Mouse (Mus musculus): ENCODE data around the gene H2-Ob. TPM values are rescaled to one million over a fixed set of nuclear protein-coding genes. Genes with fewer than 3 reads are reported as not detected.
"Not testable (repeated sequence)": the region's sequence is repeated elsewhere in the genome, so short reads cannot be mapped to it uniquely, and the experiment has no call there.

Gene H2-Ob
- polyA plus RNA-seq, 1 experiment from 2014 or later, result 0.33 TPM

DNA sequence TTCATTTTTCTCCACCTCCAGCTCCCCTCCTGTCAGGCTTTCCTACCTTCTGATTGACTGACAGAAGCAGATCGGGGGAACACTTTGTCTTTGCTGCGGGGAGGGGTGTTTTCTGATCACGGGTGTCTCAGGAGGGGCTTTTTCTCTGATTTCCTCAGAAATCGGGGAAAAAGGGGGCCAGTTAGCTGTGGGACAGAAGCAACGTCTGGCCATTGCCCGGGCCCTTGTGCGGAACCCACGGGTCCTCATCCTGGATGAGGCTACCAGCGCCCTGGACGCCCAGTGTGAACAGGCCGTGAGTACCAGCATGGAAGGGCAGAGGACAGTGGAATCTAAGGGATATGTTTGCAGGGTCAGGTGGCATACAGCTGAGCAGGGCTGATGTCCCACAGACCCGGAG is 23.5 kb upstream of the H2-Ob start:
- no peak overlapping the region for H3K4me3 ChIP-seq (ENCODE audit: low read length)
- no peaks in the 10 kb centered on the region for H3K36me3 ChIP-seq (ENCODE audit: control insufficient read depth, insufficient read depth, low read length)
- no peaks in the 10 kb centered on the region; the same call in 1 of the 2 replicates for H3K4me1 ChIP-seq (ENCODE audit: control insufficient read depth, insufficient read depth, low read depth, low read length)
- no peak for ATAC-seq
- no peaks in the 10 kb centered on the region for H3K9me3 ChIP-seq (ENCODE audit: control insufficient read depth, low read length)
- no peak overlapping the region for H3K27ac ChIP-seq (ENCODE audit: low read depth, low read length)
- no peak overlapping the region for H3K9ac ChIP-seq (ENCODE audit: low read depth, low read length)
- WGBS, result 91% methylated on average over 12 of the region's 12 CpGs
- H3K4me2 ChIP-seq (ENCODE audit: low read length), result no peak overlapping the region
- peaks cover 18% of the 10 kb centered on the region for H3K27me3 ChIP-seq (replicated peaks; ENCODE audit: control insufficient read depth, insufficient read depth, low read length)

DNA sequence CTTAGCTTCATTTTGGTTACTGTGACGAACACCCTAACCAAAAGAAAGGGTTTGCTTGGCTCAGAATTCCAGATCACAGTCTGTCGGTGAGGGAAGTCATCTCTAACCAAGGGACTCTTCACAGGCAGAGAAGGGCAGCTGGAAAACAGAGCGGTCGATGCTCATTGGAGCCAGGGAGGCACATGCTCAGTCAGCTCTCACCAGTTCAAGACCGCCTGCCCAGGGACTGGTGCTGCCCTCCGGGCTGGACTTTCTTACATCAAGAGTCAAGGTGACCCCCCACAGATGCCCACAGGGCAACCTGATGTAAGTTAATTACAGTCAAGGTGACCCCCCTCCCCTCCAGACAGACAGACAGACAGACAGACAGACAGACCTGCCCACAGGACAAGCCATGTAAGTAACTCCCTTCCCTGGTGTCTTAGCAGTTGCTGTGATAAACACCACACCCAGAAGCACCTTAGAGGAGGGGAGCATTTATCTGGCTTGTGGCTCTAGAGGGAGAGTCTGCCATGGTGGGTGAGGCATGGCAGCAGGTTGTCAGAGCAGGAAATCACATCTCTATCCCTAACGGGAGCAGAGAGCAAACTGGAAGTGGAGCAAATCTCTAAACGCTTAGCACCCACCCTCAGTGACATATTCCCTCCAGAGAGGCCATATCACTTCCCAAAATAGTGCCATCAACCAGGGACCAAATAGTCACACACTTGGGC is 21.3 kb upstream of the H2-Ob start:
- Histone ChIP-seq H3K36me3 (ENCODE audit: control insufficient read depth, insufficient read depth, low read length) (no peaks in the 10 kb centered on the region), H3K4me1 (ENCODE audit: control insufficient read depth, insufficient read depth, low read depth, low read length) (no peaks in the 10 kb centered on the region; the same call in 1 of the 2 replicates)
- WGBS, result 87% methylated on average over 8 of the region's 8 CpGs

DNA sequence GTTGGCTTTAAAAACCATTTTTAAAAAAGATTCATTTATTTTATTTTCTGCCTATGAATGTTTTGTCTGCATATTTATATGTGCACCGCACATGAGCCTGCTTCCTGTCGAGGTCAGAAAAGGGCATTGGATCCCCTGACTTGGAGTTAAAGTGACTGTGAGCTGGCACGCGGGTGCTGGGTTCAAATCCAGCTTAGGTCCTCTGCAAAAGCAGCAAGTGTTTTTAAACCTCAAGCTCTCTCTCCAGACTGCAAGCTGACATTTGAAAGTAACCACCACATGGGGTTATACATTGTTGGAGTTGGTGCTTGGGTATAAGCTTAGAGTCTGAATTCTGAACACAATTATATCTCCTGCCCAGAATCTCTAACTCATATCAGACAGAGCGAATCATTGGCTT is 20.7 kb upstream of the H2-Ob start:
- peaks cover 8% of the 10 kb centered on the region for H3K27me3 ChIP-seq (replicated peaks; ENCODE audit: control insufficient read depth, insufficient read depth, low read length)
- no peak for ATAC-seq
- no peak overlapping the region for H3K4me2 ChIP-seq (ENCODE audit: low read length)
- no peak overlapping the region for H3K27ac ChIP-seq (ENCODE audit: low read depth, low read length)
- H3K9ac ChIP-seq (ENCODE audit: low read depth, low read length), result no peak overlapping the region
- H3K36me3 ChIP-seq (ENCODE audit: control insufficient read depth, insufficient read depth, low read length), result no peaks in the 10 kb centered on the region
- WGBS, result 86% methylated on average over 5 of the region's 5 CpGs
- H3K4me3 ChIP-seq (ENCODE audit: low read length), result no peak overlapping the region
- H3K9me3 ChIP-seq (ENCODE audit: control insufficient read depth, low read length), result no peaks in the 10 kb centered on the region
- no peaks in the 10 kb centered on the region; the same call in 1 of the 2 replicates for H3K4me1 ChIP-seq (ENCODE audit: control insufficient read depth, insufficient read depth, low read depth, low read length)

More for the DNA sequence above, 21.3 kb upstream of the H2-Ob start:
- Histone ChIP-seq H3K9ac (ENCODE audit: low read depth, low read length) (no peak overlapping the region), H3K4me3 (ENCODE audit: low read length) (no peak overlapping the region), H3K27me3 (replicated peaks; ENCODE audit: control insufficient read depth, insufficient read depth, low read length) (peaks cover 12% of the 10 kb centered on the region), H3K4me2 (ENCODE audit: low read length) (no peak overlapping the region), H3K27ac (ENCODE audit: low read depth, low read length) (no peak overlapping the region), H3K9me3 (ENCODE audit: control insufficient read depth, low read length) (no peaks in the 10 kb centered on the region)
- no peak for ATAC-seq

DNA sequence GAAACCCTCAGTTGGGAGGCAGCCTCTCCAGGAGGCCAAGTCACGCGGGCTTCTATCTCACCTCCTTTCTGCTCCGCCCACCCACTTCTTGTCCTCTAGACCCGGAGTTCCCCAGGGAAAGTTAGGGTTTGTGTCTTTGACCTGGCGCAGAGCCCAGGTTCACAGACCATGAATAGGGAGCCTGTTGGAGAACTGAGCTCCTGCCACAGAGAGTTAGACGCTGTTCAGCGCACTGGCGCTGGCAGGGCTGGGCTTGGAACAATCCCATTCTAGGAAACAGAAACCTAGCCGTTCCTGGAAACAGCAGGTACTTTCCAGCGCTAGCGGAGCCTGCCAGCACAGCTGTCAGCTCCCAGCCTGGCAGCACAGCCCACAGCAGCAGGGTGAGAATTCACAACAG is 20.0 kb upstream of the H2-Ob start:
- WGBS, result 57% methylated on average over 11 of the region's 11 CpGs
- H3K9ac ChIP-seq (ENCODE audit: low read depth, low read length), result no peak overlapping the region

DNA sequence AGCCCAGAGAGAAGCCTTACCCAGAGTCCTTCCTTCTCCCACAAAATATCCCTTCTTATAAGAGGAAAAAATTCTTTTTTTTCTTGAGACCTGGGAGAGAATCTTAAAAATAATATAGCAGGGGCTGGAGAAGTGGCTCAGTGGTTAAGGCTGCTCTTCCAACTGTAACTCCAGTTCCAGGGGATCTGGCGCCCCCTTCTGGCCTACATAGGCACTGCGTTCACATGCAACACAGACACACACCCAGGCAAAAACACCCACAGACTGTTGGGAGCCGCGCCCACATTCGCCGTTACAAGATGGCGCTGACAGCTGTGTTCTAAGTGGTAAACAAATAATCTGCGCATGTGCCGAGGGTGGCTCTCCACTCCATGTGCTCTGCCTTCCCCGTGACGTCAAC is 19.6 kb upstream of the H2-Ob start:
- H3K9me3 ChIP-seq (ENCODE audit: control insufficient read depth, low read length); H3K4me3 ChIP-seq (ENCODE audit: low read length); H3K9ac ChIP-seq (ENCODE audit: low read depth, low read length); H3K27me3 ChIP-seq (replicated peaks; ENCODE audit: control insufficient read depth, insufficient read depth, low read length); H3K27ac ChIP-seq (ENCODE audit: low read depth, low read length); ATAC-seq; H3K4me1 ChIP-seq (ENCODE audit: control insufficient read depth, insufficient read depth, low read depth, low read length); H3K4me2 ChIP-seq (ENCODE audit: low read length); H3K36me3 ChIP-seq (ENCODE audit: control insufficient read depth, insufficient read depth, low read length): not testable (repeated sequence)
- WGBS, result 94% methylated on average over 7 of the region's 11 CpGs

More for the DNA sequence above, 20.0 kb upstream of the H2-Ob start:
- ATAC-seq, result no peak
- Histone ChIP-seq H3K4me3 (ENCODE audit: low read length) (no peak overlapping the region), H3K4me1 (ENCODE audit: control insufficient read depth, insufficient read depth, low read depth, low read length) (no peaks in the 10 kb centered on the region; the same call in 1 of the 2 replicates), H3K4me2 (ENCODE audit: low read length) (peak overlapping the region; percentile 1), H3K27me3 (replicated peaks; ENCODE audit: control insufficient read depth, insufficient read depth, low read length) (peaks cover 6% of the 10 kb centered on the region; the same call in 1 of the 2 replicates), H3K27ac (ENCODE audit: low read depth, low read length) (no peak overlapping the region), H3K9me3 (ENCODE audit: control insufficient read depth, low read length) (no peaks in the 10 kb centered on the region), H3K36me3 (ENCODE audit: control insufficient read depth, insufficient read depth, low read length) (no peaks in the 10 kb centered on the region)

DNA sequence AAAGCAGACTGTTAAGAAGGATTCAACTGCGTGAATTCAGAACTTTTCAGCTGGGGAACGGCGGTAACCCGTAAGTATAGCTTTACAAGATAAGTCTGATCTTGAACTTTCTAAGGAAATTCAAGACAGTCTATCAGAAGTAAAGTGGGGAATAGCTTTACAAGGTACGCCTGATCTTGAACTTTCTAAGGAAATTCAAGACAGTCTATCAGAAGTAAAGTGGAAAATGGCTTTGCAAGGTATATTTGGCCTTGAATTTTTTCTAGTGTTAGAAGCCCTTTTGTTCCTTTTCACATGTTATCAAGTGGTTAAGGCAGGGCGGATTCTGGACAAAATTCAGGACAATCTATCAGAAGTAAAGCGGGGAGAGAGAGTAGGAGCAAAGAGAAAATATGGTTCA is 18.9 kb upstream of the H2-Ob start:
- H3K4me2 ChIP-seq (ENCODE audit: low read length); H3K4me1 ChIP-seq (ENCODE audit: control insufficient read depth, insufficient read depth, low read depth, low read length); H3K9ac ChIP-seq (ENCODE audit: low read depth, low read length); H3K36me3 ChIP-seq (ENCODE audit: control insufficient read depth, insufficient read depth, low read length); ATAC-seq; H3K4me3 ChIP-seq (ENCODE audit: low read length); H3K27ac ChIP-seq (ENCODE audit: low read depth, low read length); H3K9me3 ChIP-seq (ENCODE audit: control insufficient read depth, low read length); H3K27me3 ChIP-seq (replicated peaks; ENCODE audit: control insufficient read depth, insufficient read depth, low read length): not testable (repeated sequence)
- WGBS, result 93% methylated on average over 3 of the region's 7 CpGs

DNA sequence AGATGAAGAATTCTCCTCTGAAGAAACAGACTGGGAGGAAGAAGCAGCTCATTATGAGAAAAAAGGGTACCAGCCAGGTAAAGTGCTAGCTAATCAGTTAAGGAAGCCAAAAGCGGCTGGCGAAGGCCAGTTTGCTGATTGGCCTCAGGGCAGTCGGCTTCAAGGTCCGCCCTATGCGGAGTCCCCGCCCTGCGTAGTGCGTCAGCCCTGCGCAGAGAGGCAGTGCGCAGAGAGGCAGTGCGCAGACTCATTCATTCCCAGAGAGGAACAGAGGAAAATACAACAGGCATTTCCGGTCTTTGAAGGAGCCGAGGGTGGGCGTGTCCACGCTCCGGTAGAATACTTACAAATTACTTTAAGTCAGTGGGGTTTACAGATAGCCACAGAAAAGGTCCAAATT is 18.3 kb upstream of the H2-Ob start:
- not testable (repeated sequence) for H3K9ac ChIP-seq (ENCODE audit: low read depth, low read length); H3K36me3 ChIP-seq (ENCODE audit: control insufficient read depth, insufficient read depth, low read length); H3K9me3 ChIP-seq (ENCODE audit: control insufficient read depth, low read length); H3K4me3 ChIP-seq (ENCODE audit: low read length); H3K4me1 ChIP-seq (ENCODE audit: control insufficient read depth, insufficient read depth, low read depth, low read length); H3K4me2 ChIP-seq (ENCODE audit: low read length); H3K27me3 ChIP-seq (replicated peaks; ENCODE audit: control insufficient read depth, insufficient read depth, low read length); H3K27ac ChIP-seq (ENCODE audit: low read depth, low read length); ATAC-seq
- WGBS, result no CpG with 5 or more reads among the region's 16 CpGs

DNA sequence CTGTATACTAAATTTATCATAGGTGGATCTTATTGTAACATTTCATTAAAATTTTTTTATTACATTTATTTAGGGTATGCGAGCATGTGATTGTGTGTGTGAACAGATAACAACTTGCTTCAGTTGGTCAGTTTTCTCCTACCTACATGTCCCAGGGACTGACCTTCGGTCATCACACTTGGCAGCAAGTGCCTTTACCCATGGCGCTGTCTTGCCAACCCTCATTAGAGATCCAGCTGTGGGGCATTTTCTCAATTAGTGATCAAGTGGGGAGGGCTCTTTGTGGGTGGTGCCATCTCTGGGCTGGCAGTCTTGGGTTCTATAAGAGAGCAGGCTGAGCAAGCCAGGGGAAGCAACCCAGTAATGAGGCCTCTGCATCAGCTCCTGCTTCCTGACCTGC is 13.9 kb upstream of the H2-Ob start:
- Histone ChIP-seq H3K9me3 (ENCODE audit: control insufficient read depth, low read length) (no peaks in the 10 kb centered on the region), H3K4me1 (ENCODE audit: control insufficient read depth, insufficient read depth, low read depth, low read length) (no peaks in the 10 kb centered on the region), H3K4me2 (ENCODE audit: low read length) (no peak overlapping the region), H3K9ac (ENCODE audit: low read depth, low read length) (no peak overlapping the region), H3K27ac (ENCODE audit: low read depth, low read length) (no peak overlapping the region), H3K4me3 (ENCODE audit: low read length) (no peak overlapping the region), H3K27me3 (replicated peaks; ENCODE audit: control insufficient read depth, insufficient read depth, low read length) (no peaks in the 10 kb centered on the region), H3K36me3 (ENCODE audit: control insufficient read depth, insufficient read depth, low read length) (no peaks in the 10 kb centered on the region)
- no peak for ATAC-seq
- 95% methylated on average over 3 of the region's 3 CpGs for WGBS

DNA sequence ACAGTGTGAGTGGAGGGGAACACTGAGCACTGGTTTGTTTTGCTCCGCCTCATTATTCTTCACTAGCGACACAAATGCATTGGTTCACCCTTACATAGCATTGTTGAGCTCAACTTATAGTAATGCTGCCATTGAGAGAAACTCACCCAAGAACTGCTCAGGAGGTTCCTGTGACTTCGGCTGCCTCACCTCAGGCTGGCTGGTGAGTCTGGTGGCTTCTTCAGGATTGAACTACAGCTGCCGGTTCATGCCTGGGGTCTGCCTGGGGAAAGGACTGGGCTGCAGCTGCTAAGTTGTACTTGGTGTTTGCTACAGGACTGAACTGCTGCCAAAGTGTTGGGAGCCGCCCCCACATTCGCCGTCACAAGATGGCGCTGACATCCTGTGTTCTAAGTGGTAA is 13.3 kb upstream of the H2-Ob start:
- Histone ChIP-seq H3K27ac (ENCODE audit: low read depth, low read length) (no peak overlapping the region), H3K36me3 (ENCODE audit: control insufficient read depth, insufficient read depth, low read length) (no peaks in the 10 kb centered on the region), H3K4me2 (ENCODE audit: low read length) (no peak overlapping the region), H3K9ac (ENCODE audit: low read depth, low read length) (no peak overlapping the region), H3K4me3 (ENCODE audit: low read length) (no peak overlapping the region), H3K27me3 (replicated peaks; ENCODE audit: control insufficient read depth, insufficient read depth, low read length) (no peaks in the 10 kb centered on the region), H3K9me3 (ENCODE audit: control insufficient read depth, low read length) (no peaks in the 10 kb centered on the region), H3K4me1 (ENCODE audit: control insufficient read depth, insufficient read depth, low read depth, low read length) (no peaks in the 10 kb centered on the region)
- WGBS, result 94% methylated on average over 8 of the region's 8 CpGs
- no peak for ATAC-seq
